Mouse (Mus musculus) CH12.LX (cell line): ENCODE measurements around the gene Msantd1.

ENCODE experiments used
- CTCF ChIP-seq, 2 experiments: IDR thresholded peaks in 1 of 2; conservative IDR thresholded peaks in 1 of 2; 2 replicates each; pipeline ENCODE4 v1.5.1; 2011 to 2012; ENCODE audit warnings: low read depth in 2 of 2, low read length in 2 of 2, improper control_type of control experiment in 1 of 2, inconsistent platforms in 1 of 2, mild to moderate bottlenecking in 1 of 2, moderate library complexity in 1 of 2
- POLR2A ChIP-seq: IDR thresholded peaks from 2 replicates; pipeline ENCODE4 v1.6.1; 2011; ENCODE audit warnings: low read depth, mild to moderate bottlenecking, improper control_type of control experiment, low read length

GRCm38 (mm10) chr5:34957015-34957414 is 49.2 kb downstream of the Msantd1 start:
- TF ChIP-seq CTCF (conservative IDR thresholded peaks at IDR 0.05 in 1 of 2, IDR thresholded peaks at IDR 0.05 in 1 of 2; ENCODE audit: low read depth in 2 of 2, low read length in 2 of 2) (no peak), POLR2A (no peak)
